Mouse (Mus musculus) cortical plate, adult 2 months (tissue): ENCODE measurements around the gene Pet117. TPM values are rescaled to one million over a fixed set of nuclear protein-coding genes. Genes with fewer than 3 reads are reported as not detected.

ENCODE experiments used
- H3K27ac ChIP-seq: fragments of 200-500 bp; 2 replicates; pipeline ENCODE4 v1.5.1; 2012; ENCODE audit warnings: low read length, control low read depth, inconsistent platforms; ENCODE audit not compliant: insufficient read depth
- H3K4me1 ChIP-seq: fragments of 200-500 bp; 2 replicates; pipeline ENCODE4 v1.6.1; 2011; ENCODE audit warnings: low read length; ENCODE audit not compliant: control insufficient read depth, insufficient read depth
- H3K4me3 ChIP-seq: fragments of 200-500 bp; 2 replicates; pipeline ENCODE4 v1.5.1; 2011; ENCODE audit warnings: mild to moderate bottlenecking, low read length, control low read depth; ENCODE audit not compliant: insufficient read depth
- CTCF ChIP-seq: fragments of 200-500 bp; IDR thresholded peaks from 2 replicates; pipeline ENCODE4 v1.5.1; 2011; ENCODE audit warnings: mild to moderate bottlenecking, control low read depth, low read length; ENCODE audit not compliant: insufficient read depth; ENCODE audit errors: extremely low read depth
- POLR2A ChIP-seq: fragments of 200-500 bp; IDR thresholded peaks from 2 replicates; pipeline ENCODE4 v1.6.1; 2011; ENCODE audit warnings: mild to moderate bottlenecking, low read length, control low read depth; ENCODE audit not compliant: insufficient read depth; ENCODE audit errors: extremely low read depth
- polyA plus RNA-seq: library from polyadenylated mRNA; depleted of rRNA; stranded (reverse); fragments of >200 nt; gene quantifications from 2 replicates; pipeline ENCODE4 v1.2.3, GENCODE M21; 2012; rRNA removed

Gene Pet117
- polyA plus RNA-seq, 1 experiment: not detected

- no peak overlapping the region for H3K4me3 ChIP-seq
- no peak overlapping the region for H3K27ac ChIP-seq
- H3K4me1 ChIP-seq: peaks cover 3% of the 10 kb centered on the region; the same call in 1 of the 2 replicates
- no peak for TF ChIP-seq POLR2A
- TF ChIP-seq CTCF: no peak
Measured at GRCm38 (mm10) chr2:144414646-144415045, 45.9 kb downstream of the Pet117 start.

GRCm38 (mm10) chr2:144416859-144417258 is 48.1 kb downstream of the Pet117 start:
- Histone ChIP-seq H3K27ac (no peak overlapping the region), H3K4me3 (no peak overlapping the region), H3K4me1 (peaks cover 3% of the 10 kb centered on the region; the same call in 1 of the 2 replicates)
- no peak for TF ChIP-seq POLR2A
- no peak for TF ChIP-seq CTCF

GRCm38 (mm10) chr2:144418062-144418461 is 49.3 kb downstream of the Pet117 start:
- no peak overlapping the region for H3K27ac ChIP-seq
- H3K4me3 ChIP-seq: no peak overlapping the region
- H3K4me1 ChIP-seq: peaks cover 3% of the 10 kb centered on the region; the same call in 1 of the 2 replicates
- TF ChIP-seq POLR2A (no peak), CTCF (no peak)

- H3K4me3 ChIP-seq: no peak overlapping the region
- TF ChIP-seq CTCF (no peak), POLR2A (no peak)
Measured at GRCm38 (mm10) chr2:144422094-144422675, 53.4 kb downstream of the Pet117 start.

More at GRCm38 (mm10) chr2:144422094-144422675, 53.4 kb downstream of the Pet117 start:
- no peaks in the 10 kb centered on the region for H3K4me1 ChIP-seq
- H3K27ac ChIP-seq: no peak overlapping the region

Other genes with a start within 250 kb of the Pet117 start
- gene Mgme1, start 98.3 kb upstream of the Pet117 start, polyA plus RNA-seq: 5.6 and 5.9 TPM in 2 replicates
- 84.6 and 85.6 TPM in 2 replicates for gene Snx5, start 98.1 kb upstream of the Pet117 start, polyA plus RNA-seq
- gene Ovol2, start 36.9 kb upstream of the Pet117 start, polyA plus RNA-seq: 15.0 and 16.4 TPM in 2 replicates
- 33.8 and 35.5 TPM in 2 replicates for gene Kat14, start within 50 bp of the Pet117 start, polyA plus RNA-seq
- gene Dzank1, start 158.4 kb downstream of the Pet117 start, polyA plus RNA-seq: 77.6 and 79.8 TPM in 2 replicates
- gene Polr3f, start 158.7 kb downstream of the Pet117 start, polyA plus RNA-seq: 17.4 and 18.5 TPM in 2 replicates
- 30.8 and 31.7 TPM in 2 replicates for gene Rbbp9, start 181.9 kb downstream of the Pet117 start, polyA plus RNA-seq
- gene Sec23b, start 187.2 kb downstream of the Pet117 start, polyA plus RNA-seq: 52.6 and 55.4 TPM in 2 replicates
- gene Smim26, start 225.1 kb downstream of the Pet117 start, polyA plus RNA-seq: 71.4 and 78.6 TPM in 2 replicates
- gene Dtd1, start 230.9 kb downstream of the Pet117 start, polyA plus RNA-seq: 61.9 and 62.0 TPM in 2 replicates